Mouse (Mus musculus) small intestine, adult 2 months (tissue): ENCODE data around the gene Ss18l1.

Source experiments
- CTCF ChIP-seq: fragments of 200-500 bp; IDR thresholded peaks from 2 replicates; pipeline ENCODE4 v1.5.1; 2012; ENCODE audit warnings: low read depth, mild to moderate bottlenecking, control low read depth, inconsistent platforms, low read length, moderate library complexity, mixed read lengths; ENCODE audit not compliant: insufficient replicate concordance, insufficient read length; ENCODE audit errors: extremely low read depth
- POLR2A ChIP-seq: fragments of 200-500 bp; IDR thresholded peaks from 2 replicates; pipeline ENCODE4 v1.6.1; 2012; ENCODE audit warnings: low read depth, mild to moderate bottlenecking, control low read depth, inconsistent platforms, low read length, moderate library complexity

DNA sequence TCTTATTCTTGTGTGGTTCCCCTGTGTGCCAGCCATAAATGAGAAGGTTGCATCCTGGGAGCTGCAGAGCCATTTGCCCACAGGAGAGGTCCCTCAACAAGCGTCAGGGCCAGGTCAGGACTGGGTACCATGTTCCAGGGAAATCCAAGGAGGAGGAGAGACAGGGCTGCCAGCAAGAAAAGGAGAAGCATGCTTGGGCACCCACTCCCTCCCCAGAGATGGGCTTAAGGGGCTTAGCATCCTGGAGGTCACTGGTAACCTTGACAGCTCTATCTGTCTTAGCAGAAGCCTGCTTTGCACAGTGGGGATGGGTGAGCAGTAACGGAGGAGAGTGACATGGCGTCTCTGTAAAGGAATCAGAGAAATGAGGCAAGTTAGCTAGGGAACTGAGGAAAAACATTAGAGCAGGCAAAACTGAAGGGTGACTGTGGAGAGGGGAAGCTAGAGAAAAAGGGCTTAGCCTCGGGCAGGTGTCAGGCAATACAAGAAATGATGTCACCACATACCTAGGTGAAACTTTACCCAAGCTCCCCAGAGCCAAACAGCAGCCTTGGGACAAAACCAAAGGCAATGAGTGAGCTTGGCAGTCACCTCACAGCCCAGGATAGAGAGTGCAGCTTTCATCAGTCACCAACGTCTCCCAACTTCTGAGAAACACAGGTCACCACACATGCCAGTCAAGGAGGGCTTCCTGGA is 36.5 kb upstream of the Ss18l1 start:
- TF ChIP-seq POLR2A (no peak), CTCF (no peak)
